Mouse (Mus musculus) lung, embryonic 15.5 days (tissue): Measurements from ENCODE around the gene Gprc5a. TPM values are rescaled to one million over a fixed set of nuclear protein-coding genes. Genes with fewer than 3 reads are reported as not detected.
A peak's percentile ranks its signal among the peaks of the same experiment; 100 is the strongest.

Experiments
- ATAC-seq: fragments of 200-750 bp; cut with Nextera tagmentation; 2 replicates; pipeline ENCODE4 v1.8.0; 2017; ENCODE audit warnings: moderate number of reproducible peaks, borderline replicate concordance; ENCODE audit not compliant: low FRiP score, low TSS enrichment; ENCODE audit errors: extremely low read depth
- H3K27ac ChIP-seq: fragments of 300-500 bp; sonication (generic); 2 replicates; pipeline ENCODE4 v1.5.1; 2015; ENCODE audit warnings: moderate library complexity, mild to moderate bottlenecking, inconsistent platforms
- H3K27me3 ChIP-seq: fragments of 300-500 bp; sonication (generic); 2 replicates; pipeline ENCODE4 v1.6.1; 2015; ENCODE audit warnings: inconsistent platforms
- H3K36me3 ChIP-seq: fragments of 300-500 bp; sonication (generic); 2 replicates; pipeline ENCODE4 v1.6.1; 2015; ENCODE audit warnings: inconsistent platforms
- H3K4me1 ChIP-seq: fragments of 300-500 bp; sonication (generic); 2 replicates; pipeline ENCODE4 v1.6.1; 2015; ENCODE audit warnings: inconsistent platforms
- H3K4me2 ChIP-seq: fragments of 300-500 bp; sonication (generic); 2 replicates; pipeline ENCODE4 v1.6.1; 2015; ENCODE audit warnings: inconsistent platforms, mild to moderate bottlenecking, moderate library complexity
- H3K4me3 ChIP-seq: fragments of 300-500 bp; sonication (generic); 2 replicates; pipeline ENCODE4 v1.5.1; 2015; ENCODE audit warnings: mild to moderate bottlenecking, inconsistent platforms
- H3K9ac ChIP-seq: fragments of 300-500 bp; sonication (generic); 2 replicates; pipeline ENCODE4 v1.6.1; 2015; ENCODE audit warnings: inconsistent platforms
- H3K9me3 ChIP-seq: fragments of 300-500 bp; sonication (generic); 2 replicates; pipeline ENCODE4 v1.6.1; 2016; ENCODE audit warnings: inconsistent platforms
- WGBS: fragments of 180-500 bp; shearing (Covaris S2); methylation state at CpG from one replicate; pipeline ENCODE4 v1.1.7; 2015; 5-methylcytosine and 5-hydroxymethylcytosine counted together
- polyA plus RNA-seq: library from polyadenylated mRNA; unstranded; fragments of >200 nt; fragmentation: Nextera tagmentation; extraction: Ambion mirVana; gene quantifications from 2 replicates; pipeline ENCODE4 v1.2.1, GENCODE M21; 2015

The Gprc5a gene
- polyA plus RNA-seq, 1 experiment from 2014 or later = 85.7 TPM

GRCm38 (mm10) chr6:135076202-135076601 is 10.8 kb downstream of the Gprc5a start:
- Histone ChIP-seq H3K4me1 (peaks cover 12% of the 10 kb centered on the region; the same call in 1 of the 2 replicates), H3K36me3 (peaks cover 20% of the 10 kb centered on the region), H3K27ac (no peak overlapping the region), H3K4me3 (no peak overlapping the region), H3K9ac (no peak overlapping the region), H3K9me3 (no peaks in the 10 kb centered on the region), H3K27me3 (no peaks in the 10 kb centered on the region), H3K4me2 (no peak overlapping the region)
- no peak for ATAC-seq
- 56% methylated on average over 3 of the region's 3 CpGs for WGBS

GRCm38 (mm10) chr6:135078420-135078819 is 13.0 kb downstream of the Gprc5a start:
- H3K4me3 ChIP-seq = no peak overlapping the region
- no peaks in the 10 kb centered on the region for H3K27me3 ChIP-seq
- no peaks in the 10 kb centered on the region for H3K9me3 ChIP-seq
- H3K4me1 ChIP-seq = peaks cover 12% of the 10 kb centered on the region; the same call in 1 of the 2 replicates
- H3K36me3 ChIP-seq = peaks cover 23% of the 10 kb centered on the region
- no peak for ATAC-seq
- no peak overlapping the region for H3K9ac ChIP-seq
- no peak overlapping the region for H3K27ac ChIP-seq
- WGBS = 47% methylated on average over 12 of the region's 12 CpGs
- H3K4me2 ChIP-seq = no peak overlapping the region

GRCm38 (mm10) chr6:135083991-135084502 is 18.6 kb downstream of the Gprc5a start:
- no peak overlapping the region for H3K4me2 ChIP-seq
- no peaks in the 10 kb centered on the region for H3K9me3 ChIP-seq
- no peak overlapping the region for H3K9ac ChIP-seq
- peaks cover 7% of the 10 kb centered on the region; the same call in 1 of the 2 replicates for H3K4me1 ChIP-seq
- 64% methylated on average over 10 of the region's 10 CpGs for WGBS
- peaks cover 30% of the 10 kb centered on the region for H3K36me3 ChIP-seq
- H3K27me3 ChIP-seq = no peaks in the 10 kb centered on the region
- no peak for ATAC-seq
- no peak overlapping the region for H3K27ac ChIP-seq
- H3K4me3 ChIP-seq = no peak overlapping the region

- peaks cover 7% of the 10 kb centered on the region; the same call in 1 of the 2 replicates for H3K4me1 ChIP-seq
- H3K27ac ChIP-seq = no peak overlapping the region
- 80% methylated on average over 1 of the region's 1 CpGs for WGBS
- H3K9me3 ChIP-seq = no peaks in the 10 kb centered on the region
- no peak overlapping the region for H3K4me3 ChIP-seq
- H3K27me3 ChIP-seq = no peaks in the 10 kb centered on the region
- no peak overlapping the region for H3K4me2 ChIP-seq
- peaks cover 17% of the 10 kb centered on the region; the same call in 1 of the 2 replicates for H3K36me3 ChIP-seq
- no peak for ATAC-seq
- H3K9ac ChIP-seq = no peak overlapping the region
Observed at GRCm38 (mm10) chr6:135085703-135086102, 20.3 kb downstream of the Gprc5a start.

- peak overlapping the region; percentile 54 for H3K4me2 ChIP-seq
- H3K9me3 ChIP-seq = no peaks in the 10 kb centered on the region
- H3K36me3 ChIP-seq = peaks cover 12% of the 10 kb centered on the region; the same call in 1 of the 2 replicates
- WGBS = 12% methylated on average over 19 of the region's 19 CpGs
- 0 out of 2 replicates have a peak overlapping the region, but pooled peaks have one; percentile 9 for H3K4me3 ChIP-seq
- H3K9ac ChIP-seq = no peak overlapping the region
- peak; percentile 85 for ATAC-seq
- H3K4me1 ChIP-seq = peaks cover 7% of the 10 kb centered on the region; the same call in 1 of the 2 replicates
- no peaks in the 10 kb centered on the region for H3K27me3 ChIP-seq
- H3K27ac ChIP-seq = 0 out of 2 replicates have a peak overlapping the region, but pooled peaks have one; percentile 1
Observed at GRCm38 (mm10) chr6:135087721-135088451, 22.4 kb downstream of the Gprc5a start.

GRCm38 (mm10) chr6:135089786-135090185 is 24.3 kb downstream of the Gprc5a start:
- no peak for ATAC-seq
- H3K9ac ChIP-seq = no peak overlapping the region
- no peak overlapping the region for H3K27ac ChIP-seq
- peaks cover 7% of the 10 kb centered on the region; the same call in 1 of the 2 replicates for H3K4me1 ChIP-seq
- no peak overlapping the region for H3K4me2 ChIP-seq
- H3K4me3 ChIP-seq = no peak overlapping the region
- no peaks in the 10 kb centered on the region for H3K9me3 ChIP-seq
- no peaks in the 10 kb centered on the region for H3K36me3 ChIP-seq
- WGBS = 35% methylated on average over 8 of the region's 8 CpGs
- no peaks in the 10 kb centered on the region for H3K27me3 ChIP-seq

- Histone ChIP-seq H3K9ac (no peak overlapping the region), H3K4me3 (no peak overlapping the region)
- ATAC-seq = no peak
Observed at GRCm38 (mm10) chr6:135090661-135091060, 25.2 kb downstream of the Gprc5a start.

GRCm38 (mm10) chr6:135092798-135093470 is 27.5 kb downstream of the Gprc5a start:
- no peaks in the 10 kb centered on the region for H3K9me3 ChIP-seq
- H3K4me2 ChIP-seq = no peak overlapping the region
- H3K9ac ChIP-seq = no peak overlapping the region
- H3K27ac ChIP-seq = no peak overlapping the region
- H3K27me3 ChIP-seq = no peaks in the 10 kb centered on the region
- no peaks in the 10 kb centered on the region for H3K36me3 ChIP-seq
- H3K4me3 ChIP-seq = no peak overlapping the region
- no peak for ATAC-seq
- peaks cover 3% of the 10 kb centered on the region; the same call in 1 of the 2 replicates for H3K4me1 ChIP-seq
- WGBS = 86% methylated on average over 12 of the region's 12 CpGs

More at GRCm38 (mm10) chr6:135090661-135091060, 25.2 kb downstream of the Gprc5a start:
- Histone ChIP-seq H3K36me3 (no peaks in the 10 kb centered on the region), H3K27me3 (no peaks in the 10 kb centered on the region), H3K4me2 (no peak overlapping the region), H3K27ac (no peak overlapping the region), H3K4me1 (peaks cover 7% of the 10 kb centered on the region; the same call in 1 of the 2 replicates), H3K9me3 (no peaks in the 10 kb centered on the region)
- 45% methylated on average over 4 of the region's 4 CpGs for WGBS

- no peak overlapping the region for H3K27ac ChIP-seq
- H3K9me3 ChIP-seq = no peaks in the 10 kb centered on the region
- H3K36me3 ChIP-seq = no peaks in the 10 kb centered on the region
- no peaks in the 10 kb centered on the region for H3K27me3 ChIP-seq
- H3K4me2 ChIP-seq = no peak overlapping the region
- H3K4me3 ChIP-seq = no peak overlapping the region
- no peak overlapping the region for H3K9ac ChIP-seq
- H3K4me1 ChIP-seq = no peaks in the 10 kb centered on the region
- no peak for ATAC-seq
- 73% methylated on average over 15 of the region's 15 CpGs for WGBS
Observed at GRCm38 (mm10) chr6:135100787-135101472, 35.5 kb downstream of the Gprc5a start.

GRCm38 (mm10) chr6:135102736-135103303 is 37.4 kb downstream of the Gprc5a start:
- no peaks in the 10 kb centered on the region for H3K27me3 ChIP-seq
- H3K4me2 ChIP-seq = no peak overlapping the region
- no peaks in the 10 kb centered on the region for H3K9me3 ChIP-seq
- H3K9ac ChIP-seq = no peak overlapping the region
- H3K4me3 ChIP-seq = no peak overlapping the region
- 55% methylated on average over 5 of the region's 5 CpGs for whole genome bisulfite sequencing
- H3K27ac ChIP-seq = no peak overlapping the region
- no peak for ATAC-seq
- no peaks in the 10 kb centered on the region for H3K36me3 ChIP-seq
- H3K4me1 ChIP-seq = no peaks in the 10 kb centered on the region

- Histone ChIP-seq H3K9ac (no peak overlapping the region), H3K27ac (no peak overlapping the region), H3K27me3 (no peaks in the 10 kb centered on the region), H3K9me3 (no peaks in the 10 kb centered on the region), H3K36me3 (no peaks in the 10 kb centered on the region), H3K4me1 (no peaks in the 10 kb centered on the region), H3K4me2 (no peak overlapping the region), H3K4me3 (no peak overlapping the region)
- no peak for ATAC-seq
- WGBS = 83% methylated on average over 6 of the region's 6 CpGs
Observed at GRCm38 (mm10) chr6:135107014-135107413, 41.6 kb downstream of the Gprc5a start.
